Mouse (Mus musculus) layer of hippocampus, adult 9-11 months (tissue): ENCODE data around the gene Cacna1h.
A peak's percentile ranks its signal among the peaks of the same experiment; 100 is the strongest.

Source experiments
- DNase-seq: peaks from one replicate; pipeline ENCODE4 v3.0.0; 2022

Cacna1h gene

DNA sequence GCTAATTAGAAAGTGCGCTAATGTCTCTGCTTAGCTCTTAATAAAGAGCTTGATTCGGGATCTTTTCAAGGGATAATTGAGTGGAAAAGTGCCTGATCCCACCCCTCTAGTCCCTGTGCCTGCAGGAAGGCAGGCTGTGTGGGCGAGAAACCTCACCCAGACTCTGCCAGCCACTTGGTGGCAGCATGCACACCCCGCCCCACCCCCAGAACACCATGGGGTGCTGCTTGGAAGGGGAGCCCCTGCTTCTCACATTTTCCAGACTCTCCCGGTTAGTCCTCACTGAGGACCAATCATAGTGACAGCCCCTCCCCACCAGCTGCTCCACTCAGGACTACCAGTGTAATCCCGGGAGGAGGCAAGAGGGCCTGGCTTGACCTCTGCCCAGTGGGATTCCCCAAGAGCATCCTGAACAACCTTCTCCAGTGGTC is 27.6 kb downstream of the Cacna1h start:
- peak; percentile 74 for DNase-seq

DNA sequence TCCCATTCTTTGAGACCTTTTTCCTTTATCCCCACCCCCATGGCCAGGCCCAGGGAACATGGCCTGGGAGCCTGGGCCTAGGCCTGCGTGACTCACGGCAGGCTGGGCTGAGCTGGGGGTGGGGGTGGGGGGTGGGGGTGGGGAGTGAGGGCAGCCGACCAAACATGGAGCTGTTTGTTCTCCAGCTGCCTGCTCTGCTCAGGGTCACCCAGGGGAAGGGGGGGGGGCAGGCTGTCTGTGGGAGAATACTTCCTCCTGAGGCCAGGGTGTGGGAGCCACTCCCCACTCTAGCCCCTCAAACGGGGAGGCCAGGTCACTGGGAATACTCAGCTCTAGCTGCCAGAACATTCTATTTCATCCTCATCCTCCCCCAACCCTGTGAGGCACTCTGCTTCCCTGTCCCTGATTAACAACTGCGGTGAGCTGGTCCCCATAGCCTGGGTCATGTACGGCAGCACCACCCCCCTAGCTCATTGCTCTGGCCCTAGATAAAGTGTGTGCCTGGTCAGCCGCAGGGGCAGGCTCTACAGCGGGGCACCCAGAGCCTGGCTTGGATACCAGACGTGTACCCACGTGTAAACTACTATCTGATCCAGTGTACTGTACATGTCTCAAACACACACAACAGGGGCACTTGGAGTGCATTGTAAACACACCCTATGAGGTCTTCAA is 28.2 kb downstream of the Cacna1h start:
- DNase-seq = no peak

DNA sequence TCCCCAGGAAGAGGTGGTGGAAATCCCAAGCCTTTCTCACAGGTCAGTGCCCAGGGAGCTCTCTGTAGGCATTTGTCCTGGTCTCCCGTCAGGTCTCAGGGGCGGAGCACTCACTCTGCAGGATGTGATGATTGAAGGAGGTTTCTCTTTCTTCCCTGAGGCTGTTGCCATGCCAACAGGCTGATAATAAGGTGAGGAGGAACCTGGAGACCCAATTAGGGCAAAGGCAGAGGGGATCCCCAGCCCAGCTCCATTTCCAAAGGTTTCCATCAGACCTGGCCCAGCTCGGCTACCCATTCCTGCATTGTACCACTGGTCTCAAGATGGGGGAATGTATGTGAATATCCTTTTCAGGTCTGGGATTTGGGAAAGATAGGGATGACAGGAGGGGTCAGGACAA is 29.4 kb downstream of the Cacna1h start:
- DNase-seq = no peak

DNA sequence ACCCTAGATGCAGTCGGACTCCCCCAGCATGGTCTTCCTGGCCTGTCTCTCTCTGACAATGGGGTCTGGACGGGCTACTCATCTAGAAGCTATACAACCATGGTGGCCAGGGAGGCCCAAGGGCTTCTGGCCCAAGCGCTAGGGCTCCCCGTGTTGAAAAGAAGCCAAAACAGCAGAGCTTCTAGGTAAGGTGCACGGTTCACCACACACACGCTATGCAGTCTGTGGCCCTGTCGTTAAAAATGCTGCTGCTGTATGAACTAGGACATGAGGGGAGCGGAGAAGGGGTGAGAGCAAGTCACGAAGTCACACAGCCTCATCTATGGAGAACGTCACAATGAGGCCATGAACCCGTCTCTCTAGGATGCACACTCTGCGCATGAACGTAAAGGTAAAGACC is 31.4 kb downstream of the Cacna1h start:
- DNase-seq = no peak

DNA sequence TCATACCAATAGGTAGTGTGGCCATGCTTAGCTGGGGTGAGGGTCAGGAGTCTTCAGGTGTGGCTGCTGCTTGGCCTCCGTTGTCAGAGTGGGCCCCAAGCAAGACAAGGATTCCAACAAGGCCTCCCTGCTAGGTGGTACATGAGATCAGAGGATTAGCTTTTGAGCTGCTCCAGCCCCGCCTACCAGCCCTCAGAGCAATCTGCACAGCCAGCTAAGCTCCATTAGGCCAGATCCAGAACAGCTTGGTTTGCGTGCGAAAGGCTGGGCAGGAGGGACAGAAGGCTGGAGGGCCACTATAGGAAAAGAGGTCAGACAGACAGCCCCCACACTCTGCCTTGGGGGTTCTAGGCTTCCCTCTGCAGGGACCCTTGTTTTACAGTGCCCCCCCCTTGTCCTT is 32.1 kb downstream of the Cacna1h start:
- no peak for DNase-seq

DNA sequence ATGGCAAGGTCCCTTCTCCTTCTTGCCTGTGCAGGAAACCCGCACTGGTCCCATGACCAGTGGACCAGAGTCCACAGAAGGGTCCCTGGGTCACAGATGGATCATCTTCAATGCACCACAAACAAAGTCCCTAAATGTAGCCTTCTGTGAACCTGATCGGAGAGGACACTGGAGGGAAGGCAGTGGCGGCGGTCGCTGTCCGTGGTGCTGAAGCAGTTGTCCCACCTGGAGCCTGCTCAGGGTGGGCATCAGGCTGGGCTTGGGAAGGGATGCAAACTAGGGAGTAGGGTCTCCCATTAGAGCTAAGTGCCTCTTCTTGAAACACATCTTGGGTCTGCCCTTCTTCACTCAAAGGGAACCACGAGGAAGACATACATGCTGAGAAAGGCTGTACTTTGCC is 33.1 kb downstream of the Cacna1h start:
- no peak for DNase-seq

DNA sequence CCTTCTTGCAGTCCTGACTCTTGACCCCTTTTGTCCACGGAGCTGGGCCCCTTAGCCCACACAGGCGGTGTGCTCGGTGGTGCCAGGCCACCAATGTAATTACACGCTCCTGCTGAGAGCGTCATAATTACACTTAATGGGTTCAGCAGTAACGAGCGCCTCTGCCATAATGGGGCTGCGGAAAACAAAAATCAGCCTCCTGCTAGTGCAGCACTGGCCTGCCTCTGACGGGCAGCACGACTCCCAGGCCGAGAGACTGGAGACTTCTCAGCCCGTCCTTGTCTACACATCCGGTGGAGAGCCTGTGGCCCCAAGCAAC is 35.1 kb downstream of the Cacna1h start:
- no peak for DNase-seq

DNA sequence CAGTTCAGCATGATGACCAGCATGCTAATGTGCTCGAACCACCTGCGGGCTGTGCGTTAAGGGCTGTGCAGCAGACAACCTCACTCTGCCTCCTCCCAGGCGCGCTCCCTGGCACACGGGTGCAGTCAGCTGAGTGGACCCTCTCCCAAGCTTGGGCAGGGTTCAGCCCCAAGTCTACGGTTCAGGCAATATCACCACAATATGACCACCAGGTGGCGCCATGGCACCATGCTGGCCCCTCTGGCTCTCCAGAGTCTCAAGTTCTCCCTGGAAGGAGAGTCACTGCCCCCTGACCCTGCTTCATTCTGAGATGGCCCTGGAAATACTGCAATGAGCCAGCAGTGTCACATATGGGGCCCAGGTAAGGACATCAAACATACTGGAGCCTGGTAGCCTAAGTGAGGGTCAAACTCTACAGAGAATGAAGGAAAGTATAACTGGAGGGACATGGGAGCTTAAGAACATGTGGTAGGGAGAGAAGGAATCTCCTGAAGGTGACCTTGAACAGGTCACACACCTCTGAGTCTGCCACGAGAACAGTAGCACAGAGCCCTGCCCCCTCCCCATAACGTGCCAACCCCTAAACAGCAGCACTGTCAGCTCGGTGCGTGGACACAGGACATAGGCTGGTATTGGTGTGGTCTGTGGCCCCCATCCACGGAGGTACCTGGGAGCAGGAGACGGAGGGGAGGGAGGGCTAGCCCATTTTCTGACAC is 35.6 kb downstream of the Cacna1h start:
- peak; percentile 55 for DNase-seq

DNA sequence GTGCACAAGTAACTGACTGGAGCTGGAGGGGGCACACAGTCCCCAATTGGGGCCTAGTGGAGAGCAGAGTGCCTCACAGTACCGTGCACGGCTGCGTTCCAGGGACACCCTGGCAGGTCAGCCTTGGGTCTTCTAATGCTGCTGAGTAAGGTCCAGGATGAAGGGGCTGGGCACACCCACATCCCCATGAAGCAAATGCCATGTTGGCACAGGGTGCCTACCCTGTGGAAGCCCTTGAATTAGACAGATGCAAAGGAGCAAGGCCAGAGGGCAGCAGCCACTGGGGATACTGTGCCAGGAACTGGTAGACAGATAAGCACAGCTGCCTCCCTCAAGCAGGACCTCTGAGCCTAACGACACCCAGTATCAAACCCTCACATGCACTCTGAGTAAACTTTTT is 39.1 kb downstream of the Cacna1h start:
- DNase-seq = no peak

DNA sequence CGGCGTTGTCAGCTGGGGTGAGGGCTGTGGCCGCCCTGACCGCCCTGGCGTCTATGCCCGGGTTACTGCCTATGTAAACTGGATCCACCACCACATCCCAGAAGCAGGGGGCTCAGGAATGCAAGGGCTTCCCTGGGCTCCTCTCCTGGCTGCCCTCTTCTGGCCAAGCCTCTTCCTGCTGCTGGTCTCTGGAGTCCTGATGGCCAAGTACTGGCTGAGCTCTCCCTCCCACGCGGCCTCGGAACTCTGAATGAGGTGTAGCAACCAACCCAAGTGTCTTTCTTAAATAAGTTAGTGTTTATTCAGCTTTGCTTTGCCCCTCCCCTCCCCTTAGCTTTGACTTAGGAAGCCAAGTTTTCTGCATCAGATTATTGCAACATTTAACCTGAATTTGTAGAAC is 59.6 kb downstream of the Cacna1h start:
- DNase-seq = no peak

DNA sequence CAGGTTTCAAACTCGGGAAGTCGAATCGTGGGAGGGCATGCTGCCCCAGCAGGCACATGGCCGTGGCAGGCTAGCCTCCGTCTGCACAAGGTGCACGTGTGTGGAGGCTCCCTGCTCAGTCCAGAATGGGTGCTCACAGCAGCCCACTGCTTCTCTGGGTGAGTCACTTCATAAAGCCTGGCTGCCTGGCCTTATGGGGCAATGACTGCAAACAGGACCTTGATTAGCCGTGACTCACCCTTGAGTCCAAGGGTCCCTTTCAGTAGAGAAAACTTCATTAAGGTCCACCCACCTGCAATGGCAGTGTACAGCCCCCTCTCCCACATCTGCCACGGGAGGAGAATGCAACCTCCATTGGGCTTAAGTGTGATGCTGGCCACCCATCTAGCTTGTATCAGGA is 61.1 kb downstream of the Cacna1h start:
- no peak for DNase-seq

DNA sequence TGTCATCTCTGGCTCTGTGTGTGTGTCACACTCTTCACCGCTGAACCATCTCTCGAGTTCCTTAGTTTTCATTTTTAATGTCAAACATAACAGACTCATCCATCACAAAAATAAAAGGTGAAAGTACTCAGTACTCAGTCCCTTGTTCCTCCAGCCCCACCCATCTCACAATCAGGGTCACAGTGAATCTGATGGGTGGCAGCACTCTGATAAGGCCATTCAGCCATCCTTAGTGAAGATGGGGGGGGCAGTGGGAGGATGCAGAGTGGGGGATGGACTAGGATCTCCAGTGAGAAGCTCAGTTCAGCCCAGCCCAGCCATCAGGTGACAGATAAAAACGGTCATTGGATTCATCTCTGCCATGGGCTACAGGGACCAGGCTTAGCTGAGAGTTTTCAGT is 64.6 kb downstream of the Cacna1h start, which contains the start of gene Tpsg1:
Gene Tpsg1, plus strand, starts transcription at position 301 of the 400 bp plus-strand sequence.
- DNase-seq = no peak

DNA sequence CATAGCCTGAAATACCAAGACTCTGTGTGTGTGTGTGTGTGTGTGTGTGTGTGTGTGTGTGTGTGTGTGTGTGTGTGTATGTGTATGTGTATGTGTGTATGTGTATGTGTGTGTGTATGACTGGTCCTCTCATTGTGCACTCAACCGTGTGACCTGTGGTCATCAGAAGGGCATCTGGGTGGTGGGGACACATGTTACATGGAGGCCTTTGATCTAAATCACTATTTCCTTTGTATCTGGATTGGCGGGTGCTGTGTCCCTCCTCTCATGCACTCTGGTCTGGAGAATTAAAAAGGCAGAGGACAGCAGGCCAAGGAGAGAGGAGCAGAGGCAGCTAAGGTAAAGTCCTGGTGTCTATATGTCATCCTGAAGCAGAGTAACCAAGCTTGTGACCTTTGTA is 67.6 kb downstream of the Cacna1h start, which contains the start of gene Tpsb2:
Gene Tpsb2, plus strand, starts transcription at position 301 of the 400 bp plus-strand sequence.
- DNase-seq = no peak

DNA sequence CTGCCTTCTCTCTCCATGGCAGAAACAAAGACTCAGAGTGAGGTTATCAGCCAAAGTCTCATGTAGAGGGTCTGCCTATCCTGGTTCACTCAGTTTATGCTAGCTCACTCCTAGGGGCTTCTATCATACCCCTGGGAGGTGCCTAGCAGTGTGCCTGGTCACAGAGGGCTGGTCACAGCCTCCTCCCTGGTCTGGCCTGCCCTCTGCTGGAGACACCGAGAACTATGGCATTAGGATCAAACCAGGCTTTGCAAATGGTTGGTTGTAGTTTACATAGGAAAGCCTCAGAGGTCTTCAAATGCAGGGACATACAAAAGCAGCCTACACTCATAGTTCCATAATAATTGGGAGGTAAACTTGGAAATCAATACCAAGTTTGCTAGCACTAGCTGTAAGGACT is 69.9 kb downstream of the Cacna1h start:
- DNase-seq = no peak

DNA sequence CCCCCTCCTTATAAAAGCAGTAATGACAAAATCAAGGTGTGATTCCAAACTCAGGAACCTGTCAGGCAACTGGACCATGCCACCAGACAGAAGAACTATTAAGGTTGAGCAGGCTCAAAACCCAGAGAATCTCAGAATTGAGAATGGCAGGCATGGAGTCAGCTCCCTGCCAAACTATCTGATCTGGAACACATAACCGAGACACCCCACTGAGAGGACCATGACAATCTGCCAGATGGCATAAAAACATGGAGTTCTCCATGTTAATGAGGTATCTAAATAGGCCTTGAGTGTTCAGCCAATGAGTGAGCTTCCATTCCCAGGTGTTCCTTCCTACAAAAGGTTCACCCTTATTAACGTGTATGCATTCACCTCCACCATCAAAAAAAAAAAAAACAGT is 72.3 kb downstream of the Cacna1h start:
- no peak for DNase-seq

DNA sequence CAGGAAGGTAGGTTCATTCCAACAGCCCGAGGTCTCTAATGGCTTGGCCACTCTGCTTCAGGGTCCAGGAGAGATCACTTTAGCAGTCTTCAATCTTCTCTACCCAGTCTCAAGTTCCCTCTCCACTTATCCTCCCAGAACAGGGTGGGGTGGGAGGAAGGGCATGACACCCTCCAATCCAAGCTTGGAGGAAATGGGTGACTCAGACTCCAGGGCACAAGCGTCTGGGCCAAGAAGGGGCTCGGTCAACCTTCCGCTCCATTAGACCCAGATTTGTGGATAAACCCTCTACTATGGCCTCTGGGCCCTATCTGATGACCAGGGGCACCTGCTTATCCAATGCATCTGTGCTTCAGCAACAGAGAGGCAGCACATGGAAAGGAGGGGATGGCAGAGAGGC is 88.1 kb downstream of the Cacna1h start, which contains the start of gene Tpsab1:
Gene Tpsab1, minus strand, starts transcription at position 101 of the 400 bp plus-strand sequence.
- DNase-seq = no peak

DNA sequence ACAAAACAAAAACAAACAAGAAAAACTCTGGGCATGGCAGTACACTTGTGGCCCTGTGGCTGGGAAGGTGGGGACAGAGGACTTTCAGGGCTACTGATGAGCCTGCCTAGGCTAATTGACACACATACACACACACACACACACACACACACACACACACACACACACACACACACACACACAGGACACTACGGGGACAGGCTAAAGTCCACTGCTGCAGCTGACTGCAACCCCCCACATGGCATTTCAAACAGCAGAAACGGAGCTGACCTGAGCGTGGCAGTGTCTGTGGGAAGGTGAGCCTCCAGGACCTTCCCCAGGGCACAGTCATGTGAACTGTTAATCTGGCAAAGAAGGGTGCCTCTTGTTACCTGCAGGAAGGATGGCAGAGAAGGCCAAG is 92.1 kb downstream of the Cacna1h start:
- no peak for DNase-seq

DNA sequence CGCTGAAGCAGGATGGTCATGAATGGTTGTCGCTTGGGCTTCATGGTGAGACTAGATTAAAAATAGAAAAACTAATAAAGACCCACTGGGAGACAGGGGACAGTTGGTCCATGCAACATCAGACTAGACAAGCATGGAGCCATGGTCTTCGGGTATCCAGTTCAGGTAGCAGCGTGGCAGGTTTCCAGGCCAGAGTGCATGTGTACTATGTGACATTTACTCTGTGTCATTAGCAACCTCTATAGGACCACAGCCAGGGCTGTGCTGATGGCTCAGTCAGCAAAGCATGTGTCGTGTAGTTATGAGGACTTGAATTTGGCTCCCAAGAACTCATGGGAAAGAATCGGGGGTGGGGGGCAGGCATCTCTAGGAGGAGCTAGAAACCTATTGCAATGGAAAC is 93.6 kb downstream of the Cacna1h start:
- DNase-seq = no peak

DNA sequence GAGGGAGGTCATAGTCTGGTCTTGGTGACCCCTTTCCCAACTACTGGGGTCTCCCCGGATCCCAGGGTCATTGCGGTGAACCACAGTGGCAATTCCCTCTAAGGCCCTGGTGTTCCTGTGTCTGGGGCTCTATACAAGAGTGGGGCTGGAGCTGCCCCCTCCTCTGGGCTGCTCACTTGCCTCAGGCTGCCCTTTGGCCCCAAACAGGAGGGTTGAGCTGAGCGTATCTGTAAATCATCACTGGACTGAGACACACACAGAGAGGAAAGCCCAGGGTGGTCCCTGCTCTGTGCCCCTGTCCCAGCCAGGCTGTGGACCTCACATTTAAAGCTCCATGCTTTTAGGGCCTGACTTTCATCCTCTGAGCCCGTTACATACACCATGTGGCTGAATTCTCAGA is 95.4 kb downstream of the Cacna1h start:
- no peak for DNase-seq

DNA sequence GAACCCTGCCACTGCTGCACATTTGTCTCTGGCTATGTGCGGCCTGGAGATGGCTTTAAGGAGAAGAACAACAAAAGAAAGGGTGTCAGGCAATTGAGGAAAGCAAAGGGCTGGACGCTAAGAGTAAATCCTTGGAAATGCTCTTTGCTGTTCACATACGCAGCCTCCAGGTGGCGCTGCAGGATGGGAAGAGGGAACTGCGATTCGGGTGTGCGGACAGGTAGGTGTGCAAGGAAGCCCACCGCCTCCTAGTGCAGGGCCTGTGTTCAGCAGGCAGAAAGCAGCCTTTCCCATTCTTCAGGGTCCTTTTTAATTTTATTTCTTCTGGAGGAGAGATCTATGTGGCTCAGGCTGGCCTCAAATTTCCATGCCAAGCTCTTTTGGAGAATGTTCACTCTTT is 99.6 kb downstream of the Cacna1h start:
- peak; percentile 26 for DNase-seq

DNA sequence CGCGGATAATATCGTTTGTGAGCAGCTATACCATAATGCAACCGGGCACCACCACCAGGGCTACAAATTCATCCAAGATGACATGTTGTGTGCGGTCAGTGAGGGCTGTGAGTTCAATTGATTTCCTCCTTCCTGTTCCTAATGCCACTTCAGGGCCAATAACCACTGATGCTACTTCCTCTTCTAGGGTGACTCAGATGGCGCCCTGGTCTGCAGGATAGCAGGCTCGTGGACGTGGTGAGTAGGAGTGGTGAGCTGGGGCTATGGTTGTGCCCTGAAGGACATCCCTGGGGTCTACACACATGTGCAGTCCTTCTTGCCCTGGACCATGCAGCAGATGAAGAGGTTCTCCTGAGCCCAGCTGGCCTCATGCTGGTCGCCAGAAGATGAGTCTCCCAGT is 101.3 kb downstream of the Cacna1h start:
- DNase-seq = no peak
